Mouse (Mus musculus) brain, adult 2 months (tissue): ENCODE results near the gene Stx16.

ENCODE experiments used
- DNase-seq: peaks from one replicate; pipeline ENCODE4 v3.0.0; 2011; ENCODE audit warnings: low read depth, low spot score

The Stx16 gene

DNA sequence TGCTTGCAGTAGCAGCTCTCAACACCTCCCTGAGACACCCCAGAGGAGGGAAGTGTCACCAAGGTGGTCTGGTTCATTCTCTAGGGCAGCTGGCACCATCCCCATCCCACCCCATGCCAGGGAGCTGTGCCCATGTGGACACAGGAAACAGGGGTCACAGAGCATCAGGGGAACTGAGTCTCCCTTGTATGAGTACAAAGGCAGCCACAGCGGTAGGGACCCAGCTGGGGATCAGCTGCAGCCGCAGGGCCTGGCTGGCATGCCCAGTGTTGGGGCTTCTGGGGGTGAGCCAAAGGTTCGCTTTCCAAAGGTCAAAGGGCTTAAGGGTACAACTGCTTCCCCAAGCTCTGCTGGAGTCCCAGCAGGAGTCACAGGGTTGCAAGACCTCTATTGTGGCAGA, 47.6 kb downstream of the Stx16 start:
- DNase-seq = no peak

DNA sequence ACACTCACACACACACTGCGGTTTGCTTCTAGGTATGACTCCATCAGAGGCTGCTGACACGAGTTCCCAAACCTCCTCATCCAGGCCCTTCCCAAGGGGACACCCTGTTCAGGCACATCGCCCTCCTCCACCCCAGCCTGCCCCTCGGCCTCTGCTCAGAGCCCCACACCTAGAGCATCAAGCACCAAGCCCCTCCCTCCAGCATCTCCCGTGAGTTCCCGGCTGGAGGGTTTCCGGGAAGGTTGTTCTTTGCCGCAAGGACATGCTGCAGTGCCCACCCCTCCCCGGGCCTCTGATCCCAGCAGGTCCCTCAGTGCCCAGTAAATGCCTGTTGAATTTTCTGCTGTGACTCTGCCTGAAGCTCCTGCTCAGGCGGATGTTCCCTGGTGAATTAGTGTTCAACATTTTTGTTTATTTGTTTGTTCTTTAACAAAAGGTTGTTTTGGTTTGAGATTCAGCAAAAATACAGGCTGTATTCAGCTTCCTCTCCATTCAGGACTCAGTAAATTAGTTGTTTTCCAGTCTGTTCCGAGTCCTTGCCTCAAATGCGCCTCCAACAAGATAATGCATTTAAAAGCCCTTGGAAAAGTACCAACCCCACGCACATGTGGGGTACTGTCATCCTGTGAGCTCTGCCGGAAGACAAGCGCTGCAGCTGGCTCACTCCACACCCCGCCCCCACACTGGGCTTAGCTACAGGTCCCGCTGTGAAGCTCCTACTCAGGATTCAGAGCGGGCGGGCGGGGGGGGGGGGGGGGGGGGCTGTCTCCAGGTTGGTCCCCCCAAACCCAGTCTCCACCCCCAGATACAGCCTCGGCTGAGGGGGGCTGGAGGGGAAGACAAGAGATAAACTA, 50.6 kb downstream of the Stx16 start:
- DNase-seq = peak; percentile 94

DNA sequence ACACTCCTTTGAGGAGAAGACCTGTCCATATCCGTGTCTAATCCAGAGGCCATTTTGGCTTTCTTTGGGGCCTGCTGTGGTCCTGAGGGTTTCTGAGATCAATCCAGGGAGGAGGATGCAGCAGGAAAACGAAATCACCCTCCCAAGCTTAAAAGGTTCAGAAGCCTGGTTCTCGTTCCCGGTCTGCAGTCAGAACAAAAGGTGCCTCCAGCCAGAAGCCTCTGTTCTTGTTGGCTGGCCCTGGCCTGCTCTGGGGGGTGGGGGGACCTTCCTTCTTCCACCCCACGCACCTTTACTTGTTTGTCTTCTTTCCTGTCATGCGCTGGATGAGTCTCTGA, 51.2 kb downstream of the Stx16 start:
- no peak for DNase-seq

DNA sequence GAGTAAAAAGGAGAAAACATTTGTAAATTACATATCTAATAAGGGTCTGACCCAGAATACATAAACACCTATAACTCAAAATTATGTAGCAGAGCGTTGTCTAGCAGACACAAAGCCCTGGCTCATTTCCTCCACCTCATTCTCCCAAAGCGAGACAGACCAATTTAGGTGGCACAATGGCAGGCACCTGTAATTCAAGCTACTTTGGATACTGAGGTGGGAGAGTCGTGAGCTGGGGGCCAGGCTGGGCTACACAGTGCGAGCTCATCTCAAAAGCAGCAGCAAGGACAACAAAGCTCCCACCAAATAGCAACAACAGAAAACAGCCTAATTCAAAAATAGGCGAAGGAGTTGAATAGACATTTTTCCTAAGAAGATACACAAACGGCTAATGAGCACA, 52.8 kb downstream of the Stx16 start:
- no peak for DNase-seq

DNA sequence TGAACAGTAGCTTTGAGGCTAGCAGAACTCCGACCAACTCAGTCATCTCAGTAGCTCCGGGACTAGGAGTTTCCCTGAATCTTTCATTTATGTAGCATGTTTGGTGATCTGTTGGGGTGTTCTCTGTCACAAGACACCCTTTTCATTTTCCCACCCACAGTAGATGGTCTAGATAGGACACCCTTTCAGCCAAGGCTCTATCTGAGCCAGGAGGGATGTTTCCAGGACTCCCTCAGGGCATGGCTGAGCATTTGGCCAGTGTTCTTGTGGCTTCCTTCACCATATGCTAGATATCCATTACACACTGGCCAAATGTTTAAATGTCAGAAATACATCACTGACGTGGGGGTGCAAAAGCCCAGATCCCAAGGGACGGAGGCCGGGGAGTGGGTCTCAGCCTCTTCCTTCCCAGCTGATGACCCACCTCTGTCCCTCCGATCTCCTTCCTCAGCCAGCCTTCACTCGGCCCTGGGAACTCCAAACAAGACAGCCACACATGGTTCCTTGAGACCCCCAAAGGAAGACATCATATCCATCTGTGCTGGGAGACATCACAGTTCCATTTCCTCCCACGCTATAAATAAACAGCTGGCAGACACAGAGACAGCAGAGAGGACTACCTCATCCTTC, 54.5 kb downstream of the Stx16 start:
- DNase-seq = no peak

DNA sequence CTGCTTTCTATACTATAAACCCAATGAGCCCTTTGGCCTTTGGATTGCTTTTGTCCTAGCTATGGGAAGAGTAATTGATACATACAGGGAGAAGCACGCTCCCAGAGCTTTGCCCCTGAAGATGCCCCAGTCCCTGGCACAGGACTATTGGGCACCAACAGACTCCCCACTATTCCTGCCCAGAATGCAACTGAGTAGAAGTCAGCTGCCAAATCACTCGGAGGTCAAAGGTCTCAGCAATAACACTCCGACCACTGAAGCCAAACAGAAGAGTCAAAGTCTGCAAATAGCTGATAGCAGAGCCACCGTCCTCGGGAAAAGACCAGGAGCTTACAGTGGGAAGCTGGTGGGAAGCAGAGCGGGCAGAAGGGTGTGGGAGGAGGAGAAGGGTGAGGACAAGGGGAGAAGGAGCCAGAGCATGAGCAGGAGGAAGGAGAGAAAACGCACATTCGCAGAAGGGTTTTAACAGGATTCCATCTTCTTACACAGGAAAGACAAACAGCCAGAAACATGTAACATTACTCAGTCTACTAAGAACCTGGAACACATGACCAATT, 56.4 kb downstream of the Stx16 start:
- no peak for DNase-seq
